Mouse (Mus musculus) stomach, embryonic 16.5 days (tissue): ENCODE results near the gene Tmem35b. TPM values are rescaled to one million over a fixed set of nuclear protein-coding genes. Genes with fewer than 3 reads are reported as not detected.

Experiments
- ATAC-seq: fragments of 200-750 bp; cut with Nextera tagmentation; 2 replicates; pipeline ENCODE4 v1.8.0; 2017; ENCODE audit warnings: moderate number of reproducible peaks, moderate TSS enrichment; ENCODE audit not compliant: insufficient read depth, low FRiP score
- H3K27ac ChIP-seq: fragments of 300-500 bp; sonication (generic); 2 replicates; pipeline ENCODE4 v1.5.1; 2014; ENCODE audit warnings: low read length
- H3K27me3 ChIP-seq: fragments of 300-500 bp; sonication (generic); 2 replicates; pipeline ENCODE4 v1.6.1; 2014; ENCODE audit warnings: low read length, control low read depth, mixed read lengths; ENCODE audit not compliant: control insufficient read depth, insufficient read depth
- H3K36me3 ChIP-seq: fragments of 300-500 bp; sonication (generic); 2 replicates; pipeline ENCODE4 v1.6.1; 2014; ENCODE audit warnings: low read length; ENCODE audit not compliant: control insufficient read depth, insufficient read depth
- H3K4me1 ChIP-seq: fragments of 300-500 bp; sonication (generic); 2 replicates; pipeline ENCODE4 v1.6.1; 2014; ENCODE audit warnings: low read length, control low read depth, mixed read lengths; ENCODE audit not compliant: control insufficient read depth, insufficient read depth
- H3K4me2 ChIP-seq: fragments of 300-500 bp; sonication (generic); 2 replicates; pipeline ENCODE4 v1.6.1; 2014; ENCODE audit warnings: low read depth, low read length, mixed read lengths
- H3K4me3 ChIP-seq: fragments of 300-500 bp; sonication (generic); replicated peaks from 2 replicates; pipeline ENCODE4 v1.5.1; 2014; ENCODE audit warnings: mild to moderate bottlenecking, low read length
- H3K9ac ChIP-seq: fragments of 300-500 bp; sonication (generic); 2 replicates; pipeline ENCODE4 v1.6.1; 2014; ENCODE audit warnings: low read length
- H3K9me3 ChIP-seq: fragments of 300-500 bp; sonication (generic); replicated peaks from 2 replicates; pipeline ENCODE4 v1.6.1; 2016; ENCODE audit warnings: low read length, control low read depth; ENCODE audit not compliant: control insufficient read depth
- WGBS: fragments of 180-500 bp; shearing (Covaris S2); extraction: QIAGEN DNeasy Blood & Tissue Kit; methylation state at CpG from one replicate; pipeline ENCODE4 v1.1.7; 2014; 5-methylcytosine and 5-hydroxymethylcytosine counted together
- polyA plus RNA-seq: library from polyadenylated mRNA; unstranded; fragments of >200 nt; fragmentation: Nextera tagmentation; extraction: Ambion mirVana; gene quantifications from 2 replicates; pipeline ENCODE4 v1.2.1, GENCODE M21; 2015

Tmem35b gene
- polyA plus RNA-seq, 1 experiment from 2014 or later, result 20.1 TPM

DNA sequence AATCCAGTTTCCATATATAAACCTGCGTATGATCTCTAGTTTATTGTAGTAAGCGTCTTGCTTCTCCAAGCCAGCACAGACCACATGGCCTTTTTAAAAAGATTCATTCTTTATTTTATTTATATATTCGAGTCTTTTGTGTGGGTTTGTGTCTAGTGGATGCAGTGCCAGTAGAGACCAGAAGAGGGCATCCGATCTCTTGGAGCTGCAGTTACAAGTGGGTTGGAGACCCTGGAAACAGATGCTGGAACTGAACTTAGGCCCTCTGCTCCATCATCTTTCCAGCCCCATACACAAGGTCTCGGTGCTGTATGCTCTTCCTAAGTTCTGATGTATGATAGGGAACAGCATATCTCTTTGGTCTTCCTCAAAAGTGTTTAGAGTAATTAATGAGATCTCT, 32.3 kb downstream of the Tmem35b start:
- ATAC-seq, result no peak
- Histone ChIP-seq H3K4me3 (no peak overlapping the region), H3K4me1 (no peaks in the 10 kb centered on the region), H3K9me3 (no peaks in the 10 kb centered on the region), H3K36me3 (no peaks in the 10 kb centered on the region), H3K27ac (no peak overlapping the region), H3K27me3 (no peaks in the 10 kb centered on the region), H3K4me2 (no peak overlapping the region), H3K9ac (no peak overlapping the region)
- WGBS, result 60% methylated on average over 5 of the region's 5 CpGs

DNA sequence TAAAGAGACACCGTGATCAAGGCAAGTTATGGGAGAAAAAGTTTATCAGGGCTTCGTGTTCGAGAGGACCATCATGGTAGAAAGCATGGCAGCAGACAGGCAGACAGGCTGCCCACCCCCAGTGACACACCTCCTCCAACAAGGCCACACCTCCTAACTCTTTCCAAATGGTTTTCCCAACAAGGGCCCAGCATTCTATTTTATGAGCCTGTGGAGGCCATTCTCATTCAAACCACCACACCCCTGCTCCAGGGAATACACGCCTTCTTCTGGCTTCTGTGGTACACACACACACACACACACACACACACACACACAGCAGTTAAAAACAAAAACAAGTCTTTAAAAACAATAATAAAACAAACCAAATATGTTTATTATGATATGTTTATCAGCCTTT, 34.3 kb downstream of the Tmem35b start:
- H3K4me3 ChIP-seq, result no peak overlapping the region
- no peaks in the 10 kb centered on the region for H3K9me3 ChIP-seq
- no peak overlapping the region for H3K4me2 ChIP-seq
- no peaks in the 10 kb centered on the region for H3K4me1 ChIP-seq
- WGBS, result 86% methylated on average over 4 of the region's 4 CpGs
- H3K27ac ChIP-seq, result no peak overlapping the region
- H3K27me3 ChIP-seq, result no peaks in the 10 kb centered on the region
- no peak for ATAC-seq
- H3K36me3 ChIP-seq, result no peaks in the 10 kb centered on the region
- no peak overlapping the region for H3K9ac ChIP-seq

DNA sequence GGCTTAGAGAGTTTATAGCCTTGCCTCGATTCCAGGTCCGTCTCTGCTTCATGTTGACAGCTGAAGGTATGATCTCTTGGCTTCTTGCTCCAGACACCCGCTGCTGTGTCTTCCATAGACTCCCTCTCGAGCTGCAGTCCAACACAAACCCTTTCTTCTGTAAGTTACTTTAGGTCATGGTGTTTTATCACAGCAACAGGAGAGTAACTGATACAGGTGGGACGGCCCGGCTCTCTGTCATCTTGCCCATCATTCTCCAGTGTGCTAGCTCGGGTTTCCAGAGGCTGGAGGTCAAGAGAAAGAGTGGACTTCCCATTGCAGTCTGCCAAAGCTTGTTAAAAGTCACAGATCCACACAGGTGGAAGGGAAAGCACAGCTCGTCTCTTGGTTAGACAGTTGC, 40.4 kb downstream of the Tmem35b start:
- no peak for ATAC-seq
- H3K9ac ChIP-seq, result no peak overlapping the region
- peaks cover 21% of the 10 kb centered on the region for H3K27me3 ChIP-seq
- no peak overlapping the region for H3K27ac ChIP-seq
- no peaks in the 10 kb centered on the region for H3K9me3 ChIP-seq
- WGBS, result 64% methylated on average over 8 of the region's 8 CpGs
- no peak overlapping the region for H3K4me2 ChIP-seq
- H3K4me3 ChIP-seq, result no peak overlapping the region
- H3K36me3 ChIP-seq, result no peaks in the 10 kb centered on the region
- H3K4me1 ChIP-seq, result peaks cover 5% of the 10 kb centered on the region; the same call in 1 of the 2 replicates

- H3K4me1 ChIP-seq, result peaks cover 13% of the 10 kb centered on the region; the same call in 1 of the 2 replicates
- H3K4me2 ChIP-seq, result no peak overlapping the region
- ATAC-seq, result no peak
- H3K9me3 ChIP-seq, result no peaks in the 10 kb centered on the region
- H3K27me3 ChIP-seq, result peaks cover 37% of the 10 kb centered on the region
- WGBS, result 66% methylated on average over 5 of the region's 5 CpGs
- H3K27ac ChIP-seq, result no peak overlapping the region
- no peaks in the 10 kb centered on the region for H3K36me3 ChIP-seq
- H3K4me3 ChIP-seq, result no peak overlapping the region
- no peak overlapping the region for H3K9ac ChIP-seq
Observed at GRCm38 (mm10) chr4:127167096-127167495, 43.6 kb downstream of the Tmem35b start.

- Histone ChIP-seq H3K9me3 (no peaks in the 10 kb centered on the region), H3K27ac (no peak overlapping the region), H3K4me2 (peak overlapping the region; percentile 100), H3K4me3 (peak overlapping the region; percentile 70; the same call in 1 of the 2 replicates), H3K4me1 (peaks cover 13% of the 10 kb centered on the region; the same call in 1 of the 2 replicates), H3K27me3 (peaks cover 37% of the 10 kb centered on the region), H3K36me3 (no peaks in the 10 kb centered on the region), H3K9ac (no peak overlapping the region)
- 18% methylated on average over 8 of the region's 8 CpGs for WGBS
- no peak for ATAC-seq
Observed at GRCm38 (mm10) chr4:127167731-127168130, 44.2 kb downstream of the Tmem35b start.

DNA sequence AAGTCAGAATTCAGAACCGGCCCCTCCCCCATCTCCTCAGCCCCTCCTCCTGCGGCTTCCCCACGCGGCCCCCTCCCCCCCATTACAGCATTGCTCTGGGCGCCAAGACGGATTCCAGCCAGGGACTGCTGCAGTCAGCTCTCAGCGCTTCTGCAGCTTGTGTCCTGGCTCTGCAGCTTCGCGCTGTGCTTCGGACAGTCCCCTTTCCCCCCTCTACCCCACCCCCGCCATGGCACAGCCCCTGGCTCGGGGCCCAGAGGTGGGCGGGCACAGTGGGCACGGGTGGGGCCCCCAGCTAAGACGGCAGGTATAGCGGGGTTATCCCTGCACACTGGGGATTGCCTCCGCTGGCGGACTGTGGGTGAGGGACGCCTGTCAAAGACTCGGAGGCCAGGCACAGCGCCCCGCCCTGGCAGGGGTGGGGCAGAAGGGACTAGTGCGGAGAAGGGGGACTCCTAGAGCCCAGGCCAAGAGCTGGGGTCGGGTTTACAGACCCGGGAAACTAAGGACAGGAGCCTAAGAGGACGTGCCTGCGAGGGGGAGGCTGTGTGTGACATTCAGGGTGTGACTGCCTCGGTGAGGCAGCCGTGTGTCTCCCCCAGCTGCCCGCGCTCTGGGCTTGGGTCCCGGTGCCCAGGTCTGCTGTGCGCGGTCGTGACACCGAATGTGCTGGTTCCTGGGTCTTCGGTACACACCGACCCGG, 44.9 kb downstream of the Tmem35b start:
- under 1% methylated on average over 39 of the region's 39 CpGs for WGBS
- Histone ChIP-seq H3K4me2 (peak overlapping the region; percentile 100), H3K36me3 (no peaks in the 10 kb centered on the region), H3K4me3 (peak overlapping the region; percentile 70), H3K4me1 (peaks cover 13% of the 10 kb centered on the region; the same call in 1 of the 2 replicates), H3K27ac (no peak overlapping the region; the same call in 1 of the 2 replicates), H3K27me3 (peaks cover 37% of the 10 kb centered on the region), H3K9me3 (no peaks in the 10 kb centered on the region), H3K9ac (peak overlapping the region; percentile 74)
- peak; percentile 65; the same call in 1 of the 2 replicates for ATAC-seq

GRCm38 (mm10) chr4:127168914-127169345, 45.4 kb downstream of the Tmem35b start, which contains the start of gene Dlgap3:
Dlgap3 (plus strand) TSS chr4:127169204.
- Histone ChIP-seq H3K4me2 (peak within 1 kb of the TSS; percentile 100), H3K27ac (no peak within 1 kb of the TSS; the same call in 1 of the 2 replicates), H3K36me3 (no peaks in the 10 kb centered on the region), H3K9ac (peak within 1 kb of the TSS; percentile 74), H3K4me1 (peaks cover 13% of the 10 kb centered on the region; the same call in 1 of the 2 replicates), H3K27me3 (peaks cover 37% of the 10 kb centered on the region), H3K4me3 (peak within 1 kb of the TSS; percentile 70), H3K9me3 (no peaks in the 10 kb centered on the region)
- WGBS, result under 1% methylated on average over 60 of the region's 67 CpGs
- peak; percentile 75 for ATAC-seq

DNA sequence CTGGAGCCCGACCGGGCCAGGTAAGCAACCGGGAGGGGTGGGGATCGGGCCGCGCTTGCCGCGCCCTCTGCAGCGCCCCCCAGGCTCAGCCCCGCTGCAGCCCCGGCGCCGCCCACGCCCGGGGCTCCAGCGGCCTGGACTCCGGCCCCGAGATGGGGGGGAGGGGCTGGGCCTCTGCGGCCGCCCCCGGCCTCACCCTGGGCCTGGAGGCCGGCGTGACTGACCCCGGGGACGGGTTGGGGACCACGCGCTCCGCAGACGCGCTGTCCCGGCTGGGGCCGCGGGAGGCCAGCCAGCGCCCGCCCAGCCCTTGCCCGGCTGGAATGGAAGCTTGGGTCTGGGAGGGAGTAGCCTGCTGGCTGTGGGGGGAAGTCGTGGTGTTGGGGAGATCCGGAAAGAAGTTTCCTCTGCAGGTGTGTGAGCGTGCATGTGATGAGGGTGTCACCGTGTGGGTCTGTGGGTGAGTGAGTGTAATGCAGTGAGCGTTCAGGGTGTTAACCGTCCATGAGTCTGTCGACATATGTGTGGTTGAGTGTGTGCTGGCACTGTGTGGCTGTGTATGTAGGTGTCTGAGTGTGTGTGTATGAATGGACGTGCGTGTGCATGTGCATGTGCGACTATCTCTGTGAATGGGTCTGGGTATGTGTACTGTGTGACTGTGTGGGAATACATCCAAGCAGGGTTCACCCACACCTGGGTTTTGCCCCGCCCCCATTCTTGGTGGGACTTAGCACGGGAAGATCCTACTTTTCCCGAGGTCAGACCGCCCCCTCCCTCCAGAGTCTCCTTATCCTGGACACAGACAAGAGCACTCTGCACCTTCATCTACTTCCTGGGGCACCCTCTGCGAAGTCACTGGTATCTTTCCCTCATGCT, 46.1 kb downstream of the Tmem35b start:
- no peak overlapping the region for H3K27ac ChIP-seq
- H3K27me3 ChIP-seq, result peaks cover 37% of the 10 kb centered on the region
- H3K4me3 ChIP-seq, result peak overlapping the region; percentile 70
- WGBS, result 2% methylated on average over 44 of the region's 51 CpGs
- H3K9ac ChIP-seq, result peak overlapping the region; percentile 74
- H3K36me3 ChIP-seq, result no peaks in the 10 kb centered on the region
- peak; percentile 51 for ATAC-seq
- no peaks in the 10 kb centered on the region for H3K9me3 ChIP-seq
- H3K4me2 ChIP-seq, result peak overlapping the region; percentile 100
- peaks cover 13% of the 10 kb centered on the region; the same call in 1 of the 2 replicates for H3K4me1 ChIP-seq

DNA sequence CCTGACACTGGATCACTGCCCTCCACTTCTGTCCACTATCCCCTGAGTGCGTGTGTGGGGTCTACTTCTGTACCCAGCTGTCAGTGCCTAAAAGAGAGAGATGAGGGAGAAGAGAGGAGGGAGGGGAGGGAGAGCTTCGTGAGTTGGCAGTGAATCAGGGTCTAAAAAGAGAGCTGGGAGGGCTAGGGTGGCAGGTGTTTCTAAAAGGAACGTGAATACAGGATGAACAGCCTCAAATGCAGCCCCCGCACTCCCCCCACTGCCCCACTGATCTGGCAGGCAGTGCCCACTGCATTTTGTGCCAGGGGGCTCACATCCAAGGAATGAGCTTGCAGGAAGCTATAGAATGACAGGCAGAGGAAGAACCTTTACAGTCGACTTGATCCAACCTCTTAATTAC, 47.4 kb downstream of the Tmem35b start:
- Histone ChIP-seq H3K4me2 (no peak overlapping the region), H3K27ac (no peak overlapping the region), H3K9me3 (no peaks in the 10 kb centered on the region), H3K36me3 (no peaks in the 10 kb centered on the region), H3K27me3 (peaks cover 37% of the 10 kb centered on the region), H3K4me1 (peaks cover 13% of the 10 kb centered on the region; the same call in 1 of the 2 replicates), H3K4me3 (no peak overlapping the region), H3K9ac (no peak overlapping the region)
- 44% methylated on average over 5 of the region's 5 CpGs for WGBS
- no peak for ATAC-seq
